Mouse (Mus musculus) E14TG2a.4 (cell line): ENCODE data around the gene Capza1.
"Not testable (repeated sequence)": the region's sequence is repeated elsewhere in the genome, so short reads cannot be mapped to it uniquely, and the experiment has no call there.

Experiments
- H3K27me3 ChIP-seq: 2 replicates; pipeline ENCODE4 v1.6.1; 2014; ENCODE audit warnings: low read length, control low read depth; ENCODE audit not compliant: insufficient read depth
- H3K36me3 ChIP-seq: 2 replicates; pipeline ENCODE4 v1.6.1; 2014; ENCODE audit warnings: low read length, control low read depth; ENCODE audit not compliant: insufficient read depth
- H3K4me1 ChIP-seq: replicated peaks from 2 replicates; pipeline ENCODE4 v1.6.1; 2014; ENCODE audit warnings: low read depth, low read length, control low read depth
- H3K4me3 ChIP-seq: replicated peaks from 2 replicates; pipeline ENCODE4 v1.5.1; 2014; ENCODE audit warnings: mild to moderate bottlenecking, low read length
- H3K9me3 ChIP-seq: 2 replicates; pipeline ENCODE4 v1.6.1; 2014; ENCODE audit warnings: low read length, control low read depth
- CTCF ChIP-seq: conservative IDR thresholded peaks from 2 replicates; pipeline ENCODE4 v1.5.1; 2014; ENCODE audit warnings: low read length
- NANOG ChIP-seq: IDR thresholded peaks from 2 replicates; pipeline ENCODE4 v1.6.1; 2014; ENCODE audit warnings: borderline replicate concordance, low read length, mixed read lengths
- POU5F1 ChIP-seq: IDR thresholded peaks from 2 replicates; pipeline ENCODE4 v1.6.1; 2014; ENCODE audit warnings: low read length, borderline replicate concordance

Capza1 gene

GRCm38 (mm10) chr3:104863786-104864650 is at the start of gene Capza1, which contains the start of gene St7l:
Capza1 (minus strand) TSS chr3:104864505.
St7l (plus strand) TSS chr3:104864005.
- peaks cover 27% of the 10 kb centered on the region for H3K36me3 ChIP-seq
- H3K27me3 ChIP-seq, result no peaks in the 10 kb centered on the region
- H3K9me3 ChIP-seq, result no peaks in the 10 kb centered on the region
- TF ChIP-seq NANOG, result no peak
- TF ChIP-seq CTCF, result no peak
- TF ChIP-seq POU5F1, result no peak
- peaks cover 58% of the 10 kb centered on the region for H3K4me1 ChIP-seq
- peak within 1 kb of the TSS; percentile 98 for H3K4me3 ChIP-seq

- Histone ChIP-seq H3K9me3 (no peaks in the 10 kb centered on the region), H3K4me1 (no peaks in the 10 kb centered on the region), H3K36me3 (peaks cover 16% of the 10 kb centered on the region), H3K27me3 (no peaks in the 10 kb centered on the region), H3K4me3 (no peak overlapping the region)
- TF ChIP-seq CTCF (no peak), NANOG (no peak)
Measured at GRCm38 (mm10) chr3:104909195-104909594, 44.9 kb upstream of the Capza1 start.

GRCm38 (mm10) chr3:104906007-104906406 is 41.7 kb upstream of the Capza1 start:
- TF ChIP-seq NANOG (no peak), POU5F1 (no peak), CTCF (no peak)
- Histone ChIP-seq H3K4me1 (no peaks in the 10 kb centered on the region), H3K27me3 (no peaks in the 10 kb centered on the region), H3K9me3 (no peaks in the 10 kb centered on the region), H3K4me3 (no peak overlapping the region), H3K36me3 (peaks cover 17% of the 10 kb centered on the region)

GRCm38 (mm10) chr3:104905389-104905788 is 41.1 kb upstream of the Capza1 start:
- TF ChIP-seq NANOG (no peak), POU5F1 (no peak)
- no peaks in the 10 kb centered on the region for H3K9me3 ChIP-seq
- H3K36me3 ChIP-seq, result peaks cover 12% of the 10 kb centered on the region
- H3K27me3 ChIP-seq, result no peaks in the 10 kb centered on the region
- no peak overlapping the region for H3K4me3 ChIP-seq
- no peaks in the 10 kb centered on the region for H3K4me1 ChIP-seq

- Histone ChIP-seq H3K4me3 (no peak overlapping the region), H3K27me3 (no peaks in the 10 kb centered on the region), H3K36me3 (peaks cover 29% of the 10 kb centered on the region), H3K9me3 (no peaks in the 10 kb centered on the region), H3K4me1 (no peaks in the 10 kb centered on the region)
- TF ChIP-seq NANOG (no peak), CTCF (no peak), POU5F1 (no peak)
Measured at GRCm38 (mm10) chr3:104901154-104901553, 36.8 kb upstream of the Capza1 start.

GRCm38 (mm10) chr3:104896141-104896540 is 31.8 kb upstream of the Capza1 start:
- H3K4me3 ChIP-seq, result no peak overlapping the region
- peaks cover 53% of the 10 kb centered on the region for H3K36me3 ChIP-seq

GRCm38 (mm10) chr3:104888585-104888984 is 24.3 kb upstream of the Capza1 start:
- H3K27me3 ChIP-seq, result no peaks in the 10 kb centered on the region
- H3K4me1 ChIP-seq, result no peaks in the 10 kb centered on the region
- no peaks in the 10 kb centered on the region for H3K9me3 ChIP-seq
- TF ChIP-seq CTCF, result no peak
- no peak for TF ChIP-seq POU5F1
- TF ChIP-seq NANOG, result no peak
- peaks cover 24% of the 10 kb centered on the region for H3K36me3 ChIP-seq
- H3K4me3 ChIP-seq, result no peak overlapping the region

More at GRCm38 (mm10) chr3:104896141-104896540, 31.8 kb upstream of the Capza1 start:
- no peaks in the 10 kb centered on the region for H3K4me1 ChIP-seq
- no peak for TF ChIP-seq NANOG
- no peak for TF ChIP-seq POU5F1
- no peak for TF ChIP-seq CTCF
- no peaks in the 10 kb centered on the region for H3K9me3 ChIP-seq
- H3K27me3 ChIP-seq, result no peaks in the 10 kb centered on the region

- peaks cover 11% of the 10 kb centered on the region for H3K4me1 ChIP-seq
- no peaks in the 10 kb centered on the region for H3K27me3 ChIP-seq
- TF ChIP-seq NANOG, result no peak
- H3K4me3 ChIP-seq, result no peak overlapping the region
- peaks cover 51% of the 10 kb centered on the region for H3K36me3 ChIP-seq
- no peaks in the 10 kb centered on the region for H3K9me3 ChIP-seq
Measured at GRCm38 (mm10) chr3:104869611-104870010, 5.3 kb upstream of the Capza1 start.

- H3K9me3 ChIP-seq, result not testable (repeated sequence)
Measured at GRCm38 (mm10) chr3:104866674-104867073, 2.4 kb upstream of the Capza1 start.

More at GRCm38 (mm10) chr3:104866674-104867073, 2.4 kb upstream of the Capza1 start:
- H3K4me3 ChIP-seq, H3K27me3 ChIP-seq: not testable (repeated sequence)
- Histone ChIP-seq H3K36me3 (peaks cover 33% of the 10 kb centered on the region), H3K4me1 (peaks cover 31% of the 10 kb centered on the region)
